Mouse (Mus musculus) thymus, adult 18-20 months (tissue): ENCODE measurements at regions not wholly inside any gene's neighbourhood (a gene's known extent, or its start where the extent isn't known, plus 50 kb on each side); places are given as distances from the start of the nearest gene placed in this dataset.

Source experiments
- DNase-seq, 2 experiments: peaks; one replicate each; pipeline ENCODE4 v3.0.0; 2022; ENCODE audit warnings: mixed read lengths in 2 of 2

- DNase-seq, result no peak
Observed at GRCm38 (mm10) chr15:50246418-50247186, 3638.1 kb upstream of the Gm7489 start.

GRCm38 (mm10) chr15:50260057-50260456, 3624.6 kb upstream of the Gm7489 start:
- DNase-seq, result no peak

GRCm38 (mm10) chr15:50261245-50261872, 3623.3 kb upstream of the Gm7489 start:
- peak in 1 of 2 experiments; percentile 6 for DNase-seq

GRCm38 (mm10) chr15:50267542-50267941, 3617.2 kb upstream of the Gm7489 start:
- no peak for DNase-seq

GRCm38 (mm10) chr15:50271646-50272045, 3613.1 kb upstream of the Gm7489 start:
- DNase-seq, result no peak

GRCm38 (mm10) chr15:50282576-50282975, 3602.1 kb upstream of the Gm7489 start:
- DNase-seq, result no peak

- no peak for DNase-seq
Observed at GRCm38 (mm10) chr15:50283491-50283890, 3601.2 kb upstream of the Gm7489 start.

- DNase-seq, result no peak
Observed at GRCm38 (mm10) chr15:50301831-50302230, 3582.9 kb upstream of the Gm7489 start.

GRCm38 (mm10) chr15:50304085-50304484, 3580.6 kb upstream of the Gm7489 start:
- DNase-seq, result no peak

GRCm38 (mm10) chr15:50320796-50321195, 3563.9 kb upstream of the Gm7489 start:
- DNase-seq, result no peak

GRCm38 (mm10) chr15:50345536-50345935, 3539.2 kb upstream of the Gm7489 start:
- DNase-seq, result no peak

- DNase-seq, result no peak
Observed at GRCm38 (mm10) chr15:50346953-50347352, 3537.8 kb upstream of the Gm7489 start.

- no peak for DNase-seq
Observed at GRCm38 (mm10) chr15:50360033-50360988, 3524.4 kb upstream of the Gm7489 start.

- DNase-seq, result peak in 1 of 2 experiments; percentile 9
Observed at GRCm38 (mm10) chr15:50361334-50361733, 3523.4 kb upstream of the Gm7489 start.

GRCm38 (mm10) chr15:50361751-50362507, 3522.8 kb upstream of the Gm7489 start:
- no peak for DNase-seq

GRCm38 (mm10) chr15:50400006-50400781, 3484.5 kb upstream of the Gm7489 start:
- DNase-seq, result no peak

- DNase-seq, result no peak
Observed at GRCm38 (mm10) chr15:50401386-50401785, 3483.3 kb upstream of the Gm7489 start.

- no peak for DNase-seq
Observed at GRCm38 (mm10) chr15:50402551-50402950, 3482.2 kb upstream of the Gm7489 start.

- DNase-seq, result no peak
Observed at GRCm38 (mm10) chr15:50403883-50404282, 3480.8 kb upstream of the Gm7489 start.

GRCm38 (mm10) chr15:50408985-50409384, 3475.7 kb upstream of the Gm7489 start:
- DNase-seq, result no peak

GRCm38 (mm10) chr15:50417641-50418040, 3467.1 kb upstream of the Gm7489 start:
- no peak for DNase-seq
